Mouse (Mus musculus): Measurements from ENCODE around the gene Mapk13.
"Not testable (repeated sequence)": the region's sequence is repeated elsewhere in the genome, so short reads cannot be mapped to it uniquely, and the experiment has no call there.

DNA sequence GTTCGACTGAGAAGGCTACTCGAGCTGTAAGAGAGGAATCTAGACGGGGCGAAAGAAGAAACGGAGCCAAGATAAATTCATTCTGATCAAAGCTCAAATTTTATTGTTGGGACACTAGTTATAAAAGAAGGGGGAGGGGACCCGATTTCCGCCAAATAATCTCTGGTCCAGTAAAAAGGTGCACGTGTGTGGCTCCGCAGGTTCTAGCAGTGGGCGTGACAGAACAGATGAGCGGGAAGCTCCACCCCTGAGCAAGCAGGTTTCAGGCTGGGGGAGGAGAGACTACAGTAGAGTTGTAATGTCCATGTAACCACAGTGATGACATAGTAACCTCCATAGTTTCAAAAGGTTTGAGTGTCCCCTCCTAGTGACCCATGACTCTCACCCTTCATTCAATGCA, 41.6 kb upstream of the Mapk13 start:
- TF ChIP-seq CTCF (IDR thresholded peaks at IDR 0.05; ENCODE audit: low read depth, low read length); POLR2A (IDR thresholded peaks at IDR 0.05; ENCODE audit: insufficient read depth, low read length); EP300 (IDR thresholded peaks at IDR 0.05; ENCODE audit: insufficient read depth, low read depth, low read length): not testable (repeated sequence)
